Mouse (Mus musculus): ENCODE results near the gene Oard1.

Gene Oard1

GRCm38 (mm10) chr17:48409380-48410298 is at the start of gene Oard1, which contains the start of gene Nfya:
Oard1 (plus strand) TSS chr17:48410014.
Nfya (minus strand) TSS chr17:48409906.
- in situ Hi-C loops (cut with MseI, MboI), result no loop called here

- in situ Hi-C loops (cut with MseI, MboI), result no loop called here
These were observed 49.4 kb upstream of the Oard1 start for GRCm38 (mm10) chr17:48360462-48360861.

GRCm38 (mm10) chr17:48362346-48362745 is 47.5 kb upstream of the Oard1 start:
- in situ Hi-C loops (cut with MseI, MboI), result no loop called here

GRCm38 (mm10) chr17:48362966-48363365 is 46.8 kb upstream of the Oard1 start:
- in situ Hi-C loops (cut with MseI, MboI), result no loop called here

- in situ Hi-C loops (cut with MseI, MboI), result no loop called here
These were observed 46.3 kb upstream of the Oard1 start for GRCm38 (mm10) chr17:48363421-48363965.

- in situ Hi-C loops (cut with MseI, MboI), result no loop called here
These were observed 44.2 kb upstream of the Oard1 start for GRCm38 (mm10) chr17:48365511-48366155.

GRCm38 (mm10) chr17:48366806-48367205 is 43.0 kb upstream of the Oard1 start:
- in situ Hi-C loops (cut with MseI, MboI), result no loop called here

GRCm38 (mm10) chr17:48371621-48372020 is 38.2 kb upstream of the Oard1 start:
- in situ Hi-C loops (cut with MseI, MboI), result no loop called here

- in situ Hi-C loops (cut with MseI, MboI), result no loop called here
These were observed 36.8 kb upstream of the Oard1 start for GRCm38 (mm10) chr17:48372987-48373386.

- in situ Hi-C loops (cut with MseI, MboI), result no loop called here
These were observed 33.7 kb upstream of the Oard1 start for GRCm38 (mm10) chr17:48376102-48376501.

- in situ Hi-C loops (cut with MseI, MboI), result no loop called here
These were observed 30.8 kb upstream of the Oard1 start for GRCm38 (mm10) chr17:48379050-48379449.

GRCm38 (mm10) chr17:48385786-48386461 is 23.9 kb upstream of the Oard1 start:
- in situ Hi-C loops (cut with MseI, MboI), result no loop called here

- in situ Hi-C loops (cut with MseI, MboI), result no loop called here
These were observed 21.1 kb upstream of the Oard1 start for GRCm38 (mm10) chr17:48388666-48389065.

- in situ Hi-C loops (cut with MseI, MboI), result no loop called here
These were observed 20.4 kb upstream of the Oard1 start for GRCm38 (mm10) chr17:48389442-48389841.

- in situ Hi-C loops (cut with MseI, MboI), result no loop called here
These were observed 18.4 kb upstream of the Oard1 start for GRCm38 (mm10) chr17:48391446-48391845.

- in situ Hi-C loops (cut with MseI, MboI), result no loop called here
These were observed 17.2 kb upstream of the Oard1 start for GRCm38 (mm10) chr17:48392616-48393015.

- in situ Hi-C loops (cut with MseI, MboI), result no loop called here
These were observed 8.1 kb upstream of the Oard1 start for GRCm38 (mm10) chr17:48401710-48402109.

GRCm38 (mm10) chr17:48402751-48403150 is 7.1 kb upstream of the Oard1 start:
- in situ Hi-C loops (cut with MseI, MboI), result no loop called here

GRCm38 (mm10) chr17:48403848-48404247 is 6.0 kb upstream of the Oard1 start:
- in situ Hi-C loops (cut with MseI, MboI), result no loop called here

- in situ Hi-C loops (cut with MseI, MboI), result no loop called here
These were observed 5.1 kb upstream of the Oard1 start for GRCm38 (mm10) chr17:48404706-48405105.

GRCm38 (mm10) chr17:48407154-48407553 is 2.7 kb upstream of the Oard1 start:
- in situ Hi-C loops (cut with MseI, MboI), result no loop called here
